Mouse (Mus musculus) erythroblast, embryonic 14.5 days (primary cell): Measurements from ENCODE around the gene Sox6.
"Not testable (repeated sequence)": the region's sequence is repeated elsewhere in the genome, so short reads cannot be mapped to it uniquely, and the experiment has no call there.

Experiments used
- GATA1 ChIP-seq: IDR thresholded peaks from 2 replicates; pipeline ENCODE4 v1.6.1; 2012; ENCODE audit warnings: low read length, inconsistent platforms, mixed read lengths
- TAL1 ChIP-seq: IDR thresholded peaks from 3 replicates; pipeline ENCODE4 v1.6.1; 2012; ENCODE audit warnings: low read length, inconsistent platforms, mixed read lengths

GRCm38 (mm10) chr7:116084366-116084765, 45.8 kb upstream of the Sox6 start, which contains the start of gene Gm4353:
- not testable (repeated sequence) for TF ChIP-seq GATA1, TAL1
